In genomic region chr2:33874856-33875576, GRCm38 (mm10) we compare ENCODE assay signal across 12 mouse cellular contexts. TPM values are rescaled to one million over a fixed set of nuclear protein-coding genes. Genes with fewer than 3 reads are reported as not detected.
DNase-seq lines count a peak whose midpoint lies in the region; ATAC-seq and TF ChIP-seq lines count a peak whose summit lies in the region.
"Had no signal": no experiment of that assay in that cellular context is flagged by ENCODE, and none has a peak within 500 bp of the region (broad histone marks: within the 10 kb centered on the region; RNA-seq: fewer than 3 reads in every experiment).

No protein-coding gene starts in this region.

- ATAC-seq in kidney, embryonic 15.5 days (replicated peaks; ENCODE audit: low FRiP score) = no peak
- ATAC-seq in kidney, embryonic 14.5 days (ENCODE audit: low FRiP score, low TSS enrichment) = no peak

- H3K4me2 ChIP-seq in kidney, embryonic 15.5 days = no peak overlapping the region
- H3K4me2 ChIP-seq in kidney, embryonic 14.5 days (replicated peaks; ENCODE audit: low read depth, low read length) = no peak overlapping the region

- H3K27ac ChIP-seq in kidney, embryonic 15.5 days = 0 out of 2 replicates have a peak overlapping the region, but pooled peaks have one; percentile 24
- H3K27ac ChIP-seq in kidney, embryonic 14.5 days (ENCODE audit: low read depth, low read length) = no peak overlapping the region
- peak overlapping the region; percentile 95 for H3K27ac ChIP-seq in hindbrain, embryonic 10.5 days
- H3K27ac ChIP-seq: stomach, postnatal 0 days had no signal

- H3K4me1 ChIP-seq in kidney, embryonic 15.5 days = peaks cover 99% of the 10 kb centered on the region
- peaks cover 76% of the 10 kb centered on the region for H3K4me1 ChIP-seq in kidney, embryonic 14.5 days (ENCODE audit: control insufficient read depth, insufficient read depth, low read length)
- peaks cover 60% of the 10 kb centered on the region for H3K4me1 ChIP-seq in E14TG2a.4 (replicated peaks; ENCODE audit: low read depth, low read length)
- peaks cover 96% of the 10 kb centered on the region for H3K4me1 ChIP-seq in hindbrain, embryonic 10.5 days (replicated peaks)

- no peaks in the 10 kb centered on the region for H3K27me3 ChIP-seq in kidney, embryonic 15.5 days
- H3K27me3 ChIP-seq in kidney, embryonic 14.5 days (ENCODE audit: control insufficient read depth, insufficient read depth, low read length) = no peaks in the 10 kb centered on the region
- peaks cover 16% of the 10 kb centered on the region for H3K27me3 ChIP-seq in E14TG2a.4 (ENCODE audit: insufficient read depth, low read length)
- H3K27me3 ChIP-seq in hindbrain, embryonic 10.5 days (ENCODE audit: insufficient read depth, poor library complexity, severe bottlenecking) = peaks cover 6% of the 10 kb centered on the region; the same call in 1 of the 2 replicates

- no peak overlapping the region for H3K4me3 ChIP-seq in kidney, embryonic 15.5 days (replicated peaks)
- H3K4me3 ChIP-seq in kidney, embryonic 14.5 days (ENCODE audit: low read length) = no peak overlapping the region
- H3K4me3 ChIP-seq in E14TG2a.4 (replicated peaks; ENCODE audit: low read length) = peak overlapping the region; percentile 73; the same call in 1 of the 2 replicates
- H3K4me3 ChIP-seq in hindbrain, embryonic 10.5 days = no peak overlapping the region

- TF ChIP-seq CTCF in E14TG2a.4 (conservative IDR thresholded peaks at IDR 0.05; ENCODE audit: low read length) = no peak

- whole genome bisulfite sequencing in kidney, embryonic 15.5 days = 79% methylated on average over 10 of the region's 10 CpGs
- 78% methylated on average over 10 of the region's 10 CpGs for WGBS in kidney, embryonic 14.5 days
- 57% methylated on average over 10 of the region's 10 CpGs for WGBS in hindbrain, embryonic 10.5 days

- H3K9ac ChIP-seq in kidney, embryonic 15.5 days = no peak overlapping the region
- no peak overlapping the region for H3K9ac ChIP-seq in kidney, embryonic 14.5 days (ENCODE audit: low read depth, low read length)

- no peak for DNase-seq in hindbrain, embryonic 10.5 days (ENCODE audit: low spot score)
- DNase-seq in lung, postnatal 36 days = peak; percentile 72
- no peak for DNase-seq in ovary, postnatal 36 days (ENCODE audit: low spot score)
- no peak for DNase-seq in gastrocnemius, adult 8-10 months (ENCODE audit: low spot score in 2 of 2)
- DNase-seq in c-Kit-positive CD71-positive TER-119-positive erythroid progenitor cells, embryonic 14.5 days (ENCODE audit: low spot score) = no peak
- DNase-seq: gastrocnemius, postnatal 14 days; heart, postnatal 10 days; kidney, postnatal 10 days had no signal

- no peaks in the 10 kb centered on the region for H3K9me3 ChIP-seq in kidney, embryonic 15.5 days (replicated peaks)
- no peaks in the 10 kb centered on the region for H3K9me3 ChIP-seq in kidney, embryonic 14.5 days (ENCODE audit: control insufficient read depth, low read length)
- H3K9me3 ChIP-seq in E14TG2a.4 (ENCODE audit: low read length) = no peaks in the 10 kb centered on the region
- H3K9me3 ChIP-seq in hindbrain, embryonic 10.5 days = peaks cover 11% of the 10 kb centered on the region; the same call in 1 of the 2 replicates

- peaks cover 20% of the 10 kb centered on the region for H3K36me3 ChIP-seq in kidney, embryonic 15.5 days
- H3K36me3 ChIP-seq in kidney, embryonic 14.5 days (ENCODE audit: control insufficient read depth, insufficient read depth, low read length) = 0 out of 2 replicates have a peak, but pooled peaks cover 5% of the 10 kb centered on the region
- H3K36me3 ChIP-seq in E14TG2a.4 (ENCODE audit: insufficient read depth, low read length) = peaks cover 3% of the 10 kb centered on the region; the same call in 1 of the 2 replicates
- H3K36me3 ChIP-seq in hindbrain, embryonic 10.5 days = peaks cover 39% of the 10 kb centered on the region

RNA-seq across cellular contexts. Expression of gene Mvb12b, which starts 12.7 kb away (rescaled TPM):
- 18.4 and 19.6 TPM in 2 replicates for polyA plus RNA-seq in kidney, embryonic 15.5 days (2015; fragmentation: Nextera tagmentation; extraction: Ambion mirVana)
- 14.7 and 18.8 TPM in 2 replicates for polyA plus RNA-seq in kidney, embryonic 14.5 days (2014; fragmentation: Nextera tagmentation; extraction: Ambion mirVana)
- 22.7 and 28.8 TPM in 2 replicates for polyA plus RNA-seq in hindbrain, embryonic 10.5 days (2016; fragmentation: Nextera tagmentation; extraction: Ambion mirVana)
- 10 to 100 TPM; 31.9 to 41.4 (median 34.4) TPM for total RNA-seq in gastrocnemius, adult 8-10 months (2022)
